Mouse (Mus musculus) CH12.LX (cell line): Measurements from ENCODE around the gene Dhx40. TPM values are rescaled to one million over a fixed set of nuclear protein-coding genes. Genes with fewer than 3 reads are reported as not detected.

Experiments
- DNase-seq: peaks from one replicate; pipeline ENCODE4 v3.0.0-alpha.2; 2013; ENCODE audit errors: extremely low read depth
- H3K27ac ChIP-seq: 2 replicates; pipeline ENCODE4 v1.5.1; 2012; ENCODE audit warnings: low read depth, mild to moderate bottlenecking, control low read depth, moderate library complexity; ENCODE audit not compliant: insufficient read depth
- H3K27me3 ChIP-seq: replicated peaks from 2 replicates; pipeline ENCODE3; 2012; ENCODE audit warnings: inconsistent platforms
- H3K36me3 ChIP-seq, 2 experiments: replicated peaks in 1 of 2; 2 replicates each; pipeline versions ENCODE3 to v1.6.1; 2012; ENCODE audit warnings: inconsistent platforms in 1 of 2, low read length in 1 of 2, mild to moderate bottlenecking in 1 of 2, mixed read lengths in 1 of 2, moderate library complexity in 1 of 2; ENCODE audit not compliant: control insufficient read depth in 1 of 2, insufficient read depth in 1 of 2
- H3K4me1 ChIP-seq, 2 experiments: 2 replicates each; pipeline ENCODE4 v1.6.1; 2012; ENCODE audit warnings: inconsistent platforms in 1 of 2, moderate library complexity in 1 of 2; ENCODE audit not compliant: insufficient read depth in 2 of 2, control insufficient read depth in 1 of 2
- H3K4me2 ChIP-seq: 2 replicates; pipeline ENCODE4 v1.6.1; 2012; ENCODE audit warnings: low read depth, mild to moderate bottlenecking, control low read depth; ENCODE audit not compliant: poor library complexity, insufficient read depth, severe bottlenecking
- H3K4me3 ChIP-seq, 3 experiments: fragments of 150-350 bp in 1 of 3; sonication (generic) in 1 of 3; replicated peaks in 1 of 3; 2 replicates each; pipeline versions ENCODE3 to v1.5.1; 2011 to 2012; ENCODE audit warnings: low read depth in 2 of 3, low read length in 2 of 3, mild to moderate bottlenecking in 2 of 3, moderate library complexity in 2 of 3, control low read depth in 1 of 3, improper control_type of control experiment in 1 of 3, inconsistent platforms in 1 of 3, mixed read lengths in 1 of 3; ENCODE audit not compliant: poor library complexity in 1 of 3
- H3K79me2 ChIP-seq: replicated peaks from 2 replicates; pipeline ENCODE4 v1.6.1; 2012; ENCODE audit warnings: mild to moderate bottlenecking, moderate library complexity; ENCODE audit not compliant: control insufficient read depth, poor library complexity, insufficient read depth, severe bottlenecking; ENCODE audit errors: extremely low read depth
- H3K9ac ChIP-seq: 2 replicates; pipeline ENCODE4 v1.6.1; 2012; ENCODE audit warnings: low read depth, mild to moderate bottlenecking, control low read depth, moderate library complexity; ENCODE audit not compliant: insufficient read depth
- H3K9me3 ChIP-seq: replicated peaks from 2 replicates; pipeline ENCODE3; 2012; ENCODE audit warnings: low read length, inconsistent platforms, mixed read lengths
- BHLHE40 ChIP-seq: IDR thresholded peaks from 2 replicates; pipeline ENCODE4 v1.6.1; 2011; ENCODE audit warnings: mild to moderate bottlenecking, low read depth, low read length, improper control_type of control experiment
- CHD2 ChIP-seq: IDR thresholded peaks from 2 replicates; pipeline ENCODE4 v1.6.1; 2011; ENCODE audit warnings: low read length, improper control_type of control experiment
- CTCF ChIP-seq, 2 experiments: IDR thresholded peaks in 1 of 2; conservative IDR thresholded peaks in 1 of 2; 2 replicates each; pipeline ENCODE4 v1.5.1; 2011 to 2012; ENCODE audit warnings: low read depth in 2 of 2, low read length in 2 of 2, improper control_type of control experiment in 1 of 2, inconsistent platforms in 1 of 2, mild to moderate bottlenecking in 1 of 2, moderate library complexity in 1 of 2
- EP300 ChIP-seq: IDR thresholded peaks from 2 replicates; pipeline ENCODE4 v1.6.1; 2011; ENCODE audit warnings: low read length, improper control_type of control experiment
- GABPA ChIP-seq: IDR thresholded peaks from 2 replicates; pipeline ENCODE4 v1.6.1; 2012; ENCODE audit warnings: low read depth, low read length, improper control_type of control experiment, inconsistent platforms; ENCODE audit not compliant: insufficient replicate concordance
- IRF4 ChIP-seq: IDR thresholded peaks from 2 replicates; pipeline ENCODE4 v1.6.1; 2014; ENCODE audit warnings: low read depth, mild to moderate bottlenecking, inconsistent platforms, low read length, improper control_type of control experiment
- JUN ChIP-seq: IDR thresholded peaks from 2 replicates; pipeline ENCODE4 v1.6.1; 2011; ENCODE audit warnings: low read depth, mild to moderate bottlenecking, low read length, improper control_type of control experiment, moderate library complexity; ENCODE audit not compliant: insufficient read depth
- MAZ ChIP-seq: IDR thresholded peaks from 2 replicates; pipeline ENCODE4 v1.6.1; 2012; ENCODE audit warnings: low read depth, mild to moderate bottlenecking, inconsistent platforms, low read length, improper control_type of control experiment, moderate library complexity
- NELFE ChIP-seq: IDR thresholded peaks from 2 replicates; pipeline ENCODE4 v1.6.1; 2011; ENCODE audit warnings: low read depth, low read length, improper control_type of control experiment
- POLR2AphosphoS2 ChIP-seq: IDR thresholded peaks from 2 replicates; pipeline ENCODE4 v1.6.1; 2011; ENCODE audit warnings: low read depth, low read length, improper control_type of control experiment
- RAD21 ChIP-seq: IDR thresholded peaks from 2 replicates; pipeline ENCODE4 v1.6.1; 2011; ENCODE audit warnings: low read depth, mild to moderate bottlenecking, low read length, improper control_type of control experiment, moderate library complexity
- RCOR1 ChIP-seq: conservative IDR thresholded peaks from 2 replicates; pipeline ENCODE4 v1.6.1; 2012; ENCODE audit warnings: low read depth, mild to moderate bottlenecking, inconsistent platforms, low read length, improper control_type of control experiment
- SIN3A ChIP-seq: IDR thresholded peaks from 2 replicates; pipeline ENCODE4 v1.6.1; 2012; ENCODE audit warnings: low read length, improper control_type of control experiment, inconsistent platforms
- UBTF ChIP-seq: IDR thresholded peaks from 2 replicates; pipeline ENCODE4 v1.6.1; 2012; ENCODE audit warnings: low read depth, mild to moderate bottlenecking, inconsistent platforms, low read length, improper control_type of control experiment, moderate library complexity
- USF1 ChIP-seq: IDR thresholded peaks from 2 replicates; pipeline ENCODE4 v1.6.1; 2014; ENCODE audit warnings: low read depth, mild to moderate bottlenecking, inconsistent platforms, low read length, improper control_type of control experiment
- ZMIZ1 ChIP-seq: IDR thresholded peaks from 2 replicates; pipeline ENCODE4 v1.6.1; 2012; ENCODE audit warnings: low read depth, mild to moderate bottlenecking, inconsistent platforms, low read length, improper control_type of control experiment
- dilution Hi-C: fragments of 300-500 bp; cut with MboI; formaldehyde crosslinking; loops from 2 replicates; pipeline ENCODE4 v1.14.3; 2020; ENCODE audit warnings: low sequenced_read_pairs; ENCODE audit not compliant: extremely low pct_unique_long_range_greater_than_20kb, extremely low pct_ligation_motif_present
- in situ Hi-C: fragments of 300-500 bp; cut with MboI; formaldehyde crosslinking; loops from 3 replicates; pipeline ENCODE4 v1.14.3; 2019; ENCODE audit warnings: low sequenced_read_pairs, low pct_ligation_motif_present, low pct_unique_long_range_greater_than_20kb, mixed read lengths
- polyA plus RNA-seq: library from polyadenylated mRNA; unstranded; fragments of >175 nt; gene quantifications from 2 replicates; pipeline ENCODE4 v1.2.1, GENCODE M21; 2012; ENCODE audit warnings: low read depth; ENCODE audit not compliant: insufficient read length
- total RNA-seq, 2 experiments: library from RNA; depleted of rRNA; stranded (reverse); fragments of 300-350 nt in 1 of 2; fragments of >200 nt in 1 of 2; gene quantifications; 2 replicates each; pipeline ENCODE4 v1.2.3; 2012 to 2014

Dhx40 gene
- total and polyA plus RNA-seq, 3 experiments, result 12.6 to 20.3 (median 15.5) TPM

DNA sequence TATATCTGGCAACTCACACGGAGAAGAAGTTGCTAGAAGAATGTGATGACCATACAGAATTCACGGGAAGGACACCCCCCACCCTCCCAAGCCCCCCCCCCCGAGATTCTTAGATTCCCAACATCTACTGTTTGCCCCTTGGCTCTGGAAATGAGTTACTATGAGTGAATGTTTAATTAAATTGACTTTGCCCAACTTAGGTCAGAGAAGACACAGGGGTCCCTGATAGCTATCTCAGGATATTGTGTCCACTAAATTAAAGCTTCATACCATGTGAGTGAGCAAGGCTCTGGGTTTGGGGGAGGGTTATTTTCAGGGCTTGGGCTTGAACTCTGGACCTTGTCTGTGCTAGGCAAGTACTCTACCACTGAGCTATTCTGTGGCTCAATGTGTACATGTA, 25.6 kb upstream of the Dhx40 start:
- no peak for TF ChIP-seq BHLHE40
- TF ChIP-seq EP300, result no peak
- TF ChIP-seq RAD21, result no peak
- TF ChIP-seq RCOR1, result no peak
- TF ChIP-seq CTCF (conservative IDR thresholded peaks at IDR 0.05 in 1 of 2, IDR thresholded peaks at IDR 0.05 in 1 of 2; ENCODE audit: low read depth in 2 of 2, low read length in 2 of 2), result no peak
- TF ChIP-seq JUN, result no peak
- no peak for TF ChIP-seq UBTF
- no peak for TF ChIP-seq SIN3A
- TF ChIP-seq CHD2, result no peak
- no peak for TF ChIP-seq POLR2AphosphoS2
- TF ChIP-seq NELFE, result no peak
- TF ChIP-seq GABPA, result no peak
- no peak for TF ChIP-seq ZMIZ1
- no peak for TF ChIP-seq USF1
- TF ChIP-seq, all 38 proteins: peak for 0

GRCm38 (mm10) chr11:86828396-86828795, 20.9 kb upstream of the Dhx40 start:
- TF ChIP-seq RAD21, result no peak
- no peak for TF ChIP-seq MAZ
- TF ChIP-seq IRF4, result no peak
- no peak for TF ChIP-seq JUN
- TF ChIP-seq, all 38 proteins: peak for 0
- no peaks in the 10 kb centered on the region for H3K27me3 ChIP-seq
- no peaks in the 10 kb centered on the region for H3K36me3 ChIP-seq
- H3K4me3 ChIP-seq, result no peak overlapping the region
- no peaks in the 10 kb centered on the region for H3K9me3 ChIP-seq
- H3K9ac ChIP-seq, result no peak overlapping the region
- H3K27ac ChIP-seq, result no peak overlapping the region
- H3K79me2 ChIP-seq, result no peaks in the 10 kb centered on the region
- no peak for DNase-seq
- peaks cover 0 to 4% of the 10 kb centered on the region in 2 experiments; a peak in 1 of 4 replicates for H3K4me1 ChIP-seq
- no peak overlapping the region for H3K4me2 ChIP-seq
- in situ Hi-C loops, result loop anchor here (25.0 kb wide), 1 partner anchor 266 kb away; no protein-coding TSS in a partner anchor
- dilution Hi-C loops, result no loop called here

More for the DNA sequence above, 25.6 kb upstream of the Dhx40 start:
- Histone ChIP-seq H3K9me3 (no peaks in the 10 kb centered on the region), H3K4me1 (peaks cover 7 to 17% of the 10 kb centered on the region in 2 experiments; a peak in 2 of 4 replicates), H3K36me3 (no peaks in the 10 kb centered on the region), H3K27ac (no peak overlapping the region), H3K27me3 (no peaks in the 10 kb centered on the region), H3K4me3 (no peak overlapping the region), H3K4me2 (no peak overlapping the region), H3K9ac (no peak overlapping the region), H3K79me2 (no peaks in the 10 kb centered on the region)
- dilution Hi-C loops (no loop called here), in situ Hi-C loops (loop anchor here (10.0 to 25.0 kb wide), 2 partner anchors 138 to 271 kb away; no protein-coding TSS in a partner anchor)
- DNase-seq, result no peak
